Mouse (Mus musculus): Measurements from ENCODE around the gene Pou2f2. TPM values are rescaled to one million over a fixed set of nuclear protein-coding genes. Genes with fewer than 3 reads are reported as not detected.

Pou2f2 gene
- total and polyA plus RNA-seq, 2 experiments, result 0.37 to 1.2 TPM

GRCm38 (mm10) chr7:25088968-25089367 is 90.6 kb downstream of the Pou2f2 start:
- WGBS, result 39% methylated on average over 11 of the region's 11 CpGs

GRCm38 (mm10) chr7:25088531-25088930 is 91.0 kb downstream of the Pou2f2 start:
- DNase-seq (ENCODE audit: extremely low read depth, low read depth, low spot score), result no peak
- Histone ChIP-seq H3K9ac (ENCODE audit: low read depth, low read length) (no peak overlapping the region), H3K4me3 (ENCODE audit: insufficient read depth, low read depth, low read length) (no peak overlapping the region), H3K4me1 (ENCODE audit: control insufficient read depth, insufficient read depth, low read length) (peaks cover 3% of the 10 kb centered on the region), H3K36me3 (ENCODE audit: control insufficient read depth, insufficient read depth, low read length) (no peaks in the 10 kb centered on the region), H3K27me3 (ENCODE audit: control insufficient read depth, insufficient read depth, low read length) (no peaks in the 10 kb centered on the region), H3K27ac (replicated peaks; ENCODE audit: insufficient read depth, low read depth, low read length) (no peak overlapping the region), H3K79me2 (ENCODE audit: control insufficient read depth, insufficient read depth, low read length) (no peaks in the 10 kb centered on the region)
- 38% methylated on average over 10 of the region's 10 CpGs for WGBS
- TF ChIP-seq CTCF (IDR thresholded peaks at IDR 0.05; ENCODE audit: low read depth, low read length) (no peak), POLR2A (IDR thresholded peaks at IDR 0.05; ENCODE audit: extremely low read depth, insufficient read depth, low read length) (no peak)

More at GRCm38 (mm10) chr7:25088968-25089367, 90.6 kb downstream of the Pou2f2 start:
- Histone ChIP-seq H3K4me3 (ENCODE audit: insufficient read depth, low read depth, low read length) (no peak overlapping the region), H3K27ac (replicated peaks; ENCODE audit: insufficient read depth, low read depth, low read length) (no peak overlapping the region), H3K79me2 (ENCODE audit: control insufficient read depth, insufficient read depth, low read length) (no peaks in the 10 kb centered on the region), H3K36me3 (ENCODE audit: control insufficient read depth, insufficient read depth, low read length) (no peaks in the 10 kb centered on the region), H3K27me3 (ENCODE audit: control insufficient read depth, insufficient read depth, low read length) (no peaks in the 10 kb centered on the region), H3K9ac (ENCODE audit: low read depth, low read length) (no peak overlapping the region), H3K4me1 (ENCODE audit: control insufficient read depth, insufficient read depth, low read length) (peaks cover 3% of the 10 kb centered on the region)
- no peak for DNase-seq (ENCODE audit: extremely low read depth, low read depth, low spot score)
- TF ChIP-seq POLR2A (IDR thresholded peaks at IDR 0.05; ENCODE audit: extremely low read depth, insufficient read depth, low read length) (no peak), CTCF (IDR thresholded peaks at IDR 0.05; ENCODE audit: low read depth, low read length) (no peak)

- H3K27me3 ChIP-seq (ENCODE audit: control insufficient read depth, insufficient read depth, low read length), result no peaks in the 10 kb centered on the region
- peaks cover 2% of the 10 kb centered on the region; the same call in 1 of the 2 replicates for H3K36me3 ChIP-seq (ENCODE audit: control insufficient read depth, insufficient read depth, low read length)
- H3K4me3 ChIP-seq (ENCODE audit: insufficient read depth, low read depth, low read length), result no peak overlapping the region
- H3K9ac ChIP-seq (ENCODE audit: low read depth, low read length), result no peak overlapping the region
- TF ChIP-seq POLR2A (IDR thresholded peaks at IDR 0.05; ENCODE audit: extremely low read depth, insufficient read depth, low read length), result no peak
- no peak for TF ChIP-seq CTCF (IDR thresholded peaks at IDR 0.05; ENCODE audit: low read depth, low read length)
- no peak for DNase-seq (ENCODE audit: extremely low read depth, low read depth, low spot score)
- 63% methylated on average over 5 of the region's 5 CpGs for WGBS
- no peak overlapping the region for H3K27ac ChIP-seq (replicated peaks; ENCODE audit: insufficient read depth, low read depth, low read length)
- H3K4me1 ChIP-seq (ENCODE audit: control insufficient read depth, insufficient read depth, low read length), result peaks cover 3% of the 10 kb centered on the region
- no peaks in the 10 kb centered on the region for H3K79me2 ChIP-seq (ENCODE audit: control insufficient read depth, insufficient read depth, low read length)
Measured at GRCm38 (mm10) chr7:25087972-25088371, 91.6 kb downstream of the Pou2f2 start.

- no peak for DNase-seq (ENCODE audit: extremely low read depth, low read depth, low spot score)
- no peak overlapping the region for H3K4me3 ChIP-seq (ENCODE audit: insufficient read depth, low read depth, low read length)
- no peaks in the 10 kb centered on the region for H3K79me2 ChIP-seq (ENCODE audit: control insufficient read depth, insufficient read depth, low read length)
- WGBS, result 77% methylated on average over 10 of the region's 10 CpGs
- TF ChIP-seq CTCF (IDR thresholded peaks at IDR 0.05; ENCODE audit: low read depth, low read length) (no peak), POLR2A (IDR thresholded peaks at IDR 0.05; ENCODE audit: extremely low read depth, insufficient read depth, low read length) (no peak)
- H3K27ac ChIP-seq (replicated peaks; ENCODE audit: insufficient read depth, low read depth, low read length), result no peak overlapping the region
- H3K9ac ChIP-seq (ENCODE audit: low read depth, low read length), result no peak overlapping the region
- H3K36me3 ChIP-seq (ENCODE audit: control insufficient read depth, insufficient read depth, low read length), result peaks cover 6% of the 10 kb centered on the region; the same call in 1 of the 2 replicates
- H3K4me1 ChIP-seq (ENCODE audit: control insufficient read depth, insufficient read depth, low read length), result peaks cover 3% of the 10 kb centered on the region
- no peaks in the 10 kb centered on the region for H3K27me3 ChIP-seq (ENCODE audit: control insufficient read depth, insufficient read depth, low read length)
Measured at GRCm38 (mm10) chr7:25087256-25087912, 92.1 kb downstream of the Pou2f2 start.

GRCm38 (mm10) chr7:25086656-25087055 is 92.9 kb downstream of the Pou2f2 start:
- Histone ChIP-seq H3K4me3 (ENCODE audit: insufficient read depth, low read depth, low read length) (no peak overlapping the region), H3K9ac (ENCODE audit: low read depth, low read length) (no peak overlapping the region), H3K4me1 (ENCODE audit: control insufficient read depth, insufficient read depth, low read length) (peaks cover 3% of the 10 kb centered on the region), H3K79me2 (ENCODE audit: control insufficient read depth, insufficient read depth, low read length) (no peaks in the 10 kb centered on the region; the same call in 1 of the 2 replicates), H3K27me3 (ENCODE audit: control insufficient read depth, insufficient read depth, low read length) (no peaks in the 10 kb centered on the region), H3K36me3 (ENCODE audit: control insufficient read depth, insufficient read depth, low read length) (peaks cover 11% of the 10 kb centered on the region), H3K27ac (replicated peaks; ENCODE audit: insufficient read depth, low read depth, low read length) (no peak overlapping the region)
- DNase-seq (ENCODE audit: extremely low read depth, low read depth, low spot score), result no peak
- WGBS, result 58% methylated on average over 3 of the region's 3 CpGs
- TF ChIP-seq CTCF (IDR thresholded peaks at IDR 0.05; ENCODE audit: low read depth, low read length) (peak; percentile 33; the same call in 1 of the 2 replicates), POLR2A (IDR thresholded peaks at IDR 0.05; ENCODE audit: extremely low read depth, insufficient read depth, low read length) (no peak)

- no peak for TF ChIP-seq CTCF (IDR thresholded peaks at IDR 0.05; ENCODE audit: low read depth, low read length)
- TF ChIP-seq POLR2A (IDR thresholded peaks at IDR 0.05; ENCODE audit: extremely low read depth, insufficient read depth, low read length), result no peak
- Histone ChIP-seq H3K9ac (ENCODE audit: low read depth, low read length) (no peak overlapping the region; the same call in 1 of the 2 replicates), H3K27ac (replicated peaks; ENCODE audit: insufficient read depth, low read depth, low read length) (peak overlapping the region; percentile 62), H3K27me3 (ENCODE audit: control insufficient read depth, insufficient read depth, low read length) (no peaks in the 10 kb centered on the region), H3K36me3 (ENCODE audit: control insufficient read depth, insufficient read depth, low read length) (peaks cover 22% of the 10 kb centered on the region), H3K79me2 (ENCODE audit: control insufficient read depth, insufficient read depth, low read length) (peaks cover 6% of the 10 kb centered on the region; the same call in 1 of the 2 replicates), H3K4me3 (ENCODE audit: insufficient read depth, low read depth, low read length) (no peak overlapping the region), H3K4me1 (ENCODE audit: control insufficient read depth, insufficient read depth, low read length) (peaks cover 3% of the 10 kb centered on the region)
- DNase-seq (ENCODE audit: extremely low read depth, low read depth, low spot score), result peak; percentile 86
- WGBS, result 25% methylated on average over 5 of the region's 5 CpGs
Measured at GRCm38 (mm10) chr7:25084621-25085020, 94.9 kb downstream of the Pou2f2 start.

Measured in liver, adult 2 months (tissue).